Mouse (Mus musculus): ENCODE results near the gene Mien1.
A peak's percentile ranks its signal among the peaks of the same experiment; 100 is the strongest.

Mien1 gene

DNA sequence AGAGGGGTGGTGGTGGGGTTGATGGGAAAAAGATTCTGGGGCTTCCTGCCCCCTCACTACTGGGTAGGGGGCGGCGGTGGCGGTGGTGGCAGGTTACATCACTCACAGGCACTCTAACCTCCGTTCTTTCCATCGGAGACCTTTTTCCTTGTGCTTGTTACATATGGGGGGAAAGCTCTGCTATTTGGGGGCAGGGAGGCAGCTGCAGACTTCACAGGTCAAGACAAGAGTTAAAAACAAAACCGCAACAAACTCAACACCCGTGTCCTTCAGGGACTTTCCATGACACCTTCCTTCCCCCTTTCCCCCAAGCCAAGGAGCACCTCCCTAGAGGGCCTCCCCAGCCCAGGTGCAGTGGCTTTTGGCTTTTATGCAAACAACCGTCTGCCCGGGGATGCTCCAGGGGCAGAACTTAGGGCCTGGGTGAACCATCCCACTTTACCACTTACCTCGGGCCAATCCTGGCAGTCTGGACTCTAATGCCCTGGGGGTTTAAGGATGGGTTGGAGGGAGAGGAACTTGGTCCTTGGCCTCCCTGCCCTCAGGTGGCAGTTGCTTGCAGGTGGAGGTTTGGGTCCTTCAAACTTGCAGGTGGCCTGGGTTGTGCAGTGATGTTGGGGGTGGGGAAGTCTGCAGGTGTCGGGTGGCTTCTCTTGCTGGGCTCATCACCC lies 20.4 kb upstream of the Mien1 start:
- DNase-seq: no peak

DNA sequence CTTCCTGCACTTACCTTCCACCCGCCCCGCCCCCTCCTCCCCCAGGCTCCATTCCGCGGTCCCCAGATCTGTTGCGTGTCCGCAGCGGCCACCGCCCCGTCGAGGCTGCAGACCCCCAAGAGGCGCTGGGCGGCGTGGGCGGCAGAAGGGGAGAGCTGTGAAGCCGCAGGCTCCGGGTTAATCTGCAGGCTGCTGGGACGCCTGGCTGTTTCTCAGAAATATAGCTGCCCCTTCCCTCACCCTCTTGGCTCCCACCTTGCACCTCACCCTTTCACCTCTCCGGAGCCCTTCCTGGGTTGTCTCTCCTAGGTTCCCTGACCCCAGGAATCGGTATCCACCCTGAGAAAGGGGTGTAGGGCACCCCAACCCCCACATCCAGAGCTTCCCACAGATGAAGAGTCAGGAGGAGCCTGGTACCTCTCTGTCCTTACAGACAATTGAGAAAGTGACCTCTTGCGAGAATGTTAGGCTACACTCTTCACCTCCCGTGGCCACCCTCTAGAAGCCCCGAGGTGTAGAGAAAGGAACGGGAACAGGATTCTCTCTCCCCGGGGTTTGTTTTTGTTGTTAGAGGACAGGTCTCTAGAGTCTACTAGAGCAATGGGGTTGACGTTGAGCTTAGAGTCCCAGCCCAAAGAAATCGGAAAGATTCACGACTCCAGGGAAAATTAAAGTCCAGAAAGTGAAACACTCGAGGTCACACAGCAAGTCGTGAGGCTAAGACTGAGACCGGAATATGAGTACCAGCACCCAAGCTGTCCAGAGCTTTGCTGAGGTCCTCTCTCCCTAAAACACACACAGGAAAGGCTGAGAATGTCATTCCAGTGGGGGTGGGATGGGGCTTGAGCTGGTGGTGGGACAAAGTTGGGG lies 19.6 kb upstream of the Mien1 start:
- no peak for DNase-seq

DNA sequence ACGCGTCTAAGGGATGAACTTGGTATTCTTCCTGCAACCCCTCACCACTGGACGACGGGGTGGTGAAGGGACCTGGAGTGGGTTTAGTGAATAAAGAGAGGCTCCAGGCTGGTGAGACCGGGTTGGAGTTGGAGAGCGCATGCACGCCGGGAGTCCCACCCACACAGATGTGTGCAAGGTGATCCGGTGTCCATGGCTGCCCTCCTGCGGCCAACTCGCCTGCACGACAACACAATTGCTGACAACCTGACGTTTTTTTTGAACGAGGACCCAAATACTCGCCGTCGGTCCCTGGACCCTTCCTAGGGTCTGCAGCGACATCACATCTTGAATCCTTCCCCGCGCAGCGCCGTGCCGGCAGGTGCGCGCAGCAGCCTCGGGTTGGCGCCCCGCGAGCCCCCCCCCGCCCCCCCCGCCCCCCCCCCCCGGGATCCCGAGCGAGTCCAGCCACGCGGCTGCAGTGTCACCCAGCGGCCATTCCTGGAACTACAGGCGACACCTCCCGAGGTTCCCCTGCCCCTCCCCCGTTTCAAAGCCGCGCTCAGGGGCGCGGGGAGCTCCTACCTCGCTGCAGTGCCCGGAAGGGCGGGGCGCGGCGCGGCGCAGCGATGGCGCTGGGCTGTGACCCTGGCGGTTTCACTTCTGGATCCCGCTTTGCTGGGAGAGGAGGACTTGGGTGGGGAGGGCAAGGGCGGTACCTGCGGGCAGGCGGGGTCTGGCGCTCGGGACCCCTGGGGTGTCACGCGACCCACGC lies 18.8 kb upstream of the Mien1 start:
- DNase-seq: peak; percentile 92

DNA sequence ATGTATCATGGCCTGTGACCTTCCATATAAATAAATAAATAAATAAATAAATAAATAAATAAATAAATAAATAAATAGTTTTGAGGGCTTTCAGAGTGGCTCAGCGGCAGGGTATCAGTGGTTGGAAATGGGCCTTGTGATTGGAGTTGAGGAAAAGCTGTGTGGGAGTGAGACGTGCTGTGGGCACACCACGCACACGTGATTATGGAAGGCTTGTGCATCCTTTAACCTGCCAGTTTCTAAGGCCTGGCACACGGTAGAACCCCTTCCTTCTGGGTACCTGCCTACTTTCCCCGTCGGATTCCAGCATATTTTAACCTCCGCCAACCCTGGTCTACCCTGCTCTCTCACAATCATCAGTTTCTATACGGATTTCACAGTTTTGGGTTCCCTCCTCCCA lies 18.2 kb upstream of the Mien1 start:
- DNase-seq: no peak

DNA sequence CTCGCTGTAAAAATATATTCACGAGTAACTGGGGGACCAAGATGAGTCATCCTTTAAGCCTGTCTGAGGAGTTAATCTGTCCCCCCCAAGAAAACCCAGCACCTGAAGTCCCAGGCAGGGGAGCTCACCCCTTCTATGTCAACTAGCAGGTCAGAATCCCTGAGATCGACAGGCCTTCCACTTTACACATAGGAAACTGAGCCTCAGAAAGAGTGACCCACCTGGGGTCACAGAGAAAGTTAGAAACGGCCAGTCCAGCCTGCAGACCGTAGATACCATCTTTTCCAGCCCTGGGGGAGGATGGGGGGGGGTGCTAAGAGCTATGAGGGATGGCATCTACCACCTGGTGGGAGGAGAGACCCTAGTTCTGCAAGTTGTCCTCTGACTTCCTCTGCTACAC lies 17.8 kb upstream of the Mien1 start:
- DNase-seq: no peak

DNA sequence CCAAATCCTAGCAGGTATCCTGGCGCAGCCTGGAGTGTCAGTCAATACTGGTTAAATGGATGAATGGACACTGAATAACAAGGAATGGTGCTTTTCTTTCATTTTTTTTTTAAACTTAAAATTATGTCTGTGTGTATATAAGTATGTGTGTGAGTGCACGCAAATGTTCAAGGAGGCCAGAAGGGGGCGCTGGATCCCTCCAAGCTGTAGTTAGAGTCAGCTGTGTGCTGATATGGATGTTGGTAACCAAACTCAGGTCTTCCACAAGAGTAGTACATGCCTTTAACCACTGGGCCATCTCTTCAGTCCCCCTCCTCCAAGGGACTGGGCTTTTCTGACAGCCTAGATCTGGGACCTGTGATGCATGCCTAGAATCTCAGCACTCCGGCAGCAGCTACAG lies 16.7 kb upstream of the Mien1 start:
- DNase-seq: no peak

DNA sequence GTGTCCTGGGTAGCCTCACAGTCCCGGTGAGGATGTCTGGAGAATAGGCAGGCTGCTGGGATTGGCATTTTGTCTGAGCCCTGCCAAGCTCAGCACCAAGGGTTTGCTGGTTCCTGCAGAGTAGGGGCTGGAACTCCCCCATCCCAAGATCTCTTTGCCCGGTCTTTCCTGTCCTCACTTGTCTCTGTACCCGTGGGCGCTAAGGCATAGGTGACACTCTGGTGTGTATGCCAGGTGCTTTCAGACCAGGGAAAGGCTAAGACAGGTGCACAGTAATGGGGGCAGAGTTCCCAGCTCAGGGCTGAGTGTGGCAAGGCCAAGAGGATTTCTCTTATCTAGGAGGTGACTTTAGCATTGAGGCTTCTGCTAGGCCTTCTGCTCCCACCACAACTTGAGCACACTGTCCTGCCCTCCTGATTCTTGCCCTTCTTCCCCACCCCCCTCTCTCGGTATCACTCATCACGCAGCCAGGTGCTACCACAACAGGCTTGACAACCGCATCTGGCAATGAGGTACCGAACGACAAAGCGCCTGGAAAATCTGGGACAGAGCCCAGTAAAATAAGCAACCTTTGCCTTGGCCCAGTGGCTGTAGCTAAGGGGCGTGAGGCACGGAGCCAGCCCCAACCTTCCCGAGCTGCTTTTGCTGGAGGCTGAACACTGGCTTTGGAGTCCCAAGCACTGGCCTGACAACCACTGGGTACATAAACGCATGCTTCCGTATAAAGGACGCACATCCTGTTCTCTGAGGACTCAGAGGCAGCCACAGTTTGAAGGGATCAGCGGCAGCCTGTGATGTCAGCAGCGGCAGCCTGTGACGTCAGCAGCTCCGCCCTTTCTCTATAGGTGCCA lies 11.4 kb upstream of the Mien1 start:
- peak; percentile 37 for DNase-seq

DNA sequence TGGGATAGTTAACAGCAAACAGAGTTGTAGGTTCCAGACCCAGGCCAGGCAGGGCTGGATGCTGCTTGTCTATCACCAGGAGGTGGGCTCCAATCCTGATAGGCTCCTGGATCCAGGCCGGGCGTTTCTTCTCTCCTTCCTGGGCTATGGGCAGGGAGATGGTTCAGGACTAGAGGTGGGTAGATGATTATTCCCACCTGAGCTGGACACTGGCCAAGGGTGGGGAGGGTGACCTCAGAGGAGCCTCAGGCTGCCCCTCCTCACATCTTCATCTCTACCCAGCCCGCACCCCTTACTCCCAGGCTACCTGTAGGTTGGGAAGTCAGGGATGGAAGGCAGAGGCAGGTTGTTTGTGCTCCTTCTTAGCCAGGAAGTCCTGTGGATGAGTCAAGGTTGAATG lies 10.6 kb upstream of the Mien1 start:
- no peak for DNase-seq

DNA sequence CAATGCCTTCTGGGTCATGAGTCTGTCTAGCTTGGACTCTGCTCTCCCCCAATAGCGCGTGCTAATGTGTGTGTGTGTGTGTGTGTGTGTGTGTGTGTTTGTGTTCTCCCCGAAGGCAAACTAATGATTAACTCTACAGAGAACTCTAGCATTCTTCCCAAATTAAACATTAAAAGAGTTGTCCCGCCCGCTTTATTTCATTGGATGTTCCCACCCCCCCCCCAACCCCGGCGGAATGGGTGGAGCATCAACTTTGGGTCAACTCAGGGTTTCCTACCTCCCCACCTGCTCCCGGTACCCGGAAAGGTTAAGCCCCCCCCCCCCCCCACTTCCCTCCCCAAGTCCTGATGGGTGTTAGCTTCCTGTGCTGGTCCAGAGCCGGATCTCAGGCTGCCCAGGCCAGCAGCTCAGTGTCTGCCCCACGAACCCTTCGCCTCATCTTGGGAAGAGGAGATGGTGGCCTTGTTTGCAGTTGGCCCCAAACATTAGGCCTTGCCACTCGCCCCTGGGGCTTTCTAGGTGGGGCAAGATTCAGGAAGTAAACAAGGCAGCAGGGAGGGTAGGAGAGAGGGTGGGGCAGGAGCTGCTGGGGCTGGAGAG lies 9.5 kb upstream of the Mien1 start:
- DNase-seq: peak; percentile 63

DNA sequence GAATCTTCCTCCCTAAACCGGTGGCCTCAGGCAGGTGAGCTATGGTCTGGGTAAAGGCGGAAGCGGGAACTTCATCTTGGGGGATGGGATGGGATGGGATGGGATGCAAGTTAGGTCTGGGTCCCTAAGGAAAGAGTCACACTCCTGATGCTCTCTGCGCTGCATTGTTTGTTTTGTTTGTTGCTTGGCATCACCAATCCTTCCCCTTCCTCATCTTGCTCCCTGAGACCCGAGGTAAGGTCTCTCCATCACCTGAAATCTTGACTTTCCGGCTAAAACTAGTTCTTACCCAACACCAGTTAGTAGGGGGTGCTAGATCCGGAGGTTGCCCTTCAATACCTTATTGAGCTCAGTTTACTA lies 8.7 kb upstream of the Mien1 start:
- DNase-seq: no peak

DNA sequence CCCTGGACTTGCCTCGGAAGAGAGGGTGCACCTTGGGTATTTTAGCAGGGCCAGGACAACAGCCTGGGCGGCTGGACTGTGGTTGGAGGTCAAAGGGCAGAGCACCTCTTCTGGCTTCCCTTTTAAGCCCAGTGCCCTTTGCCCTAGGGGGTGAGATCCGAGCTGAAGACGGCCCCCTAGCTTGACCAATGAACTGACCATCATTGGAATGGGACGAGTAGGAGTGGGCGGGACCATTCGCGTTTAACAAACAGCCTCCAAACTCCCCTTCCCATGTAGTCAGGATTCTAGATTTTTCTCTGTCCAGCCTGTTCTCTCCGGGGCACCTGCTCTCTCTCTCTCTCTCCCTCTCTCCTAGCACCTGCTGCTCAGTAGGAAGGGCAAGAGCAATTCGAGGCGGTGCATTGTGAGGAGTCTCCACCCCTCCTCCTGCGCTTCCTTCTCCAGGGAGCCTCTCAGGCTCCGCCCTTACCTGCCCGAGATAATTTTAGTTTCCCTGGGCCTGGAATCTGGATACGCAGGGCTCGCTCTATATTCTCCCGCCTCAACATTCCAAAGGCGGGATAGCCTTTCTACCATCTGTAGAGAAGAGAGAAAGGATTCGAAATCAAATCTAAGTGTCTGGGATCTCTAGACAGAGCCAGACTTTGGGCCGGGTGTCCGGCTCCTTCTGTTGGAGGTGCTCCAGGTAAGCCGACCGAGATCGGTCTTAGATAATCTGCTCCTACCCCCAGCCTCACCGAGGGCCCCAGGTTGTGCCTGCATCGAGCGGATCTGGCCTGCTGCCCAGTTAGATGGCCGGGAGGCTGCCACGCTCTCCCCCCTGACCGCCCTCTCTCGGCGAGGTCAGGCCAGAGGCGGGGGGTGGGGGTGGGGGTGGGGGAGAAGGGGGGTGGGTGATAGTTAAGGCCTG lies 8.0 kb upstream of the Mien1 start:
- DNase-seq: peak; percentile 87

DNA sequence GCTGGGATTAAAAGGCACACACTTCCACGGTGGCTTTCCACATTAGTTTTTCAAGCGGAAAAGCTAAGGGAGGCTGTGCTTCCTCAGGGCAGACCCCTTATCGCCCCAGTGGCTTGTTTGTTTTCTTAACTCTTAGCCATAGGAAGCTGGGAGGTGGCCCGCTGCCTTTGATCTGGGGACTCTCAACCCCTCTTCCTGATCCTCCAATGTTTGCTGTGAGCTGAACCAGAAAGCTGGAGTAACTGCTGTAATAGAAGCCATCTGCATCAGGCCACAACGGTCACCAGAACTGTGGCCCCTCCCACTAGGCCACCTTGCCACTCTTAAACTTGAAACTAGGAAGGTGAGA lies 7.4 kb upstream of the Mien1 start, which contains the start of gene Grb7:
TSS of gene Grb7 (plus strand) at position 182 of the 349 bp plus-strand sequence.
- no peak for DNase-seq

DNA sequence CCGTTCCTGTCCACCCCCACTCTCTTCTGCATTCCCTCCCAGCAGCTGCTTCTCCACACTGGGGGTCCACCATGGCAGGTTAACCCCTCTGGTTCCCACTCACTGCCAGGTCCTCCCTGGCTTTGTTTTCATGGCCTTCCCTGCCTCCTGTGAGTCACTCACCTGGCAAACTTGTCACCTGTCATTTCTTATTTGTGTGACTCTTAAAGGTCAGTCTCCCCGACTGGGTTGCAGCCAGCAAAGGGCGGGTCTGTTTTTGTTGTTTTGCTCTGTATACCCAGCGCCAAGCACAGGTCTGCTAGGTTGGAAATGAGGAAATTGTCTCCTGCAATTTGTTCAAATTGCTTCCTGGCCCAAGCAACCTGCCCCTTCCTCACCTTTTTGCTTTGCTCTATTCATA lies 6.9 kb upstream of the Mien1 start:
- DNase-seq: peak; percentile 57

DNA sequence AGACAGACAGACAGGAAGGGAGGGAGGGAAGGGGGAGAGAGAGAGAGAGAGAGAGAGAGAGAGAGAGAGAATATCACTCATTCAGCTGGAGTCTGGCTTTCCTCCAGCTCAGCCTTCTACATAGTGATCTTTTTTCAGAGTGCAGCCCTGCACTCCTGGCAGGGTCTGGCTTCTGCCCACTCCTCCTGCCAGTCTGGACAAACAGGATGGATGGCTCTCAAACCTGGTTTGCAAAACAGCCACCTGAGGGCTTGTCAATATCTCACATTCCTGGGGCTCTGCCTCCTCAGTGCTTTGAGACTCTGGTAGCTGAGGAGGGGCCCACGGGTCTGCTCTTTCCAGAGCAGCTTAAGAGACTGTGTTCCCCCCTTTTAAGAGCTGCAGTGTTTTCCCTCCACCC lies 6.4 kb upstream of the Mien1 start:
- peak; percentile 50 for DNase-seq

DNA sequence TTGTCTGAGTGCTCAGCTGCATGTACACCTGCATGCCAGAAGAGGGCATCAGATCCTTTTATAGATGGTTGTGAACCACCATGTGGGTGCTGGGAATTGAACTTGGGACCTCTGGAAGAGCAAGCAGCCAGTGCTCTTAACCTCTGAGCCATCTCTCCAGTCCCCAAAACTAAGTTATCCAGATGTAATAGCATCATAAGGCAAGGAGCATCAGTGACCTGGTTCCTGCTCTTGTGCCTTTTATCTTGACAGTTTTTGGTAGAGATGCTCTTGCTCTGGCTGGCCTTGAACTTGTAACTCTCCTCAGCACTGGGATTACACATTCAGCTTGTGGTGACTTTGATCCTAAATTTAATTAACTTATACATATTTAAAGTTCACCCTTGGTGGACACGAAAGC lies 4.9 kb upstream of the Mien1 start:
- no peak for DNase-seq

DNA sequence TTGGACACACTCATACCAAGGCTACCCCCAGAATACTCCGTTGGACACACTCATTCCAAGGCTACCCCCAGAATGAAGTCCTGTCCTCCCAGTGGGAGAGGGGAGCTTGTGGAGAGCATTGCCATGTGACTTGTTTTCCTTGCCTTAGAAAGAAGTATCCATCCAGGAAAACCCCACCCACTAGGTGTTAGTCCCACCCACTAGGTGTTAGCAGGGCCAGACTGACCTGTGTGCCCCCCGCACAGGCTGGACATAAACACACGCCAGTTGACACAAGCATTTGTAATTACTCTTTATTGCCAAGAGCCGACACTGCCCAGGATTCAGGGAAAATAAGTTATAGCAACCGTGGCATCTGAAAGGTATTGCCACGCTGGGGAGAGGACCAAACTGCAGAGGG lies 1.4 kb downstream of the Mien1 start:
- DNase-seq: no peak

DNA sequence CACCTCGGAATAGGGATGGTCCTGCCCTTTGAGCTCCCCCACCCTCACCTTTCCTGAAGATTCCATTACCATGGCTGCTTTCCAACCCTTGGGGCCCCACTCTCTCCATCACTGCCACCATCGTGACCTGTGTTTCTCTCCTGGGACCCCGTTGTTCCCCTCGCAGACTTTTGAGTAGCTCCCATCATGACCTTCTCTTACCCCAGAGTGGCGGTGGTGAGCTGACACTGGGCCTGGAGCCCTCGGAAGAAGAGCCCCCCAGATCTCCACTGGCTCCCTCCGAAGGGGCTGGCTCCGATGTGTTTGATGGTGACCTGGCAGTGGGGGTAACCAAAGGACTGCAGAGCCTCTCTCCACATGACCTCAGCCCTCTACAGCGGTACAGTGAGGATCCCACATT lies 3.1 kb downstream of the Mien1 start:
- no peak for DNase-seq

DNA sequence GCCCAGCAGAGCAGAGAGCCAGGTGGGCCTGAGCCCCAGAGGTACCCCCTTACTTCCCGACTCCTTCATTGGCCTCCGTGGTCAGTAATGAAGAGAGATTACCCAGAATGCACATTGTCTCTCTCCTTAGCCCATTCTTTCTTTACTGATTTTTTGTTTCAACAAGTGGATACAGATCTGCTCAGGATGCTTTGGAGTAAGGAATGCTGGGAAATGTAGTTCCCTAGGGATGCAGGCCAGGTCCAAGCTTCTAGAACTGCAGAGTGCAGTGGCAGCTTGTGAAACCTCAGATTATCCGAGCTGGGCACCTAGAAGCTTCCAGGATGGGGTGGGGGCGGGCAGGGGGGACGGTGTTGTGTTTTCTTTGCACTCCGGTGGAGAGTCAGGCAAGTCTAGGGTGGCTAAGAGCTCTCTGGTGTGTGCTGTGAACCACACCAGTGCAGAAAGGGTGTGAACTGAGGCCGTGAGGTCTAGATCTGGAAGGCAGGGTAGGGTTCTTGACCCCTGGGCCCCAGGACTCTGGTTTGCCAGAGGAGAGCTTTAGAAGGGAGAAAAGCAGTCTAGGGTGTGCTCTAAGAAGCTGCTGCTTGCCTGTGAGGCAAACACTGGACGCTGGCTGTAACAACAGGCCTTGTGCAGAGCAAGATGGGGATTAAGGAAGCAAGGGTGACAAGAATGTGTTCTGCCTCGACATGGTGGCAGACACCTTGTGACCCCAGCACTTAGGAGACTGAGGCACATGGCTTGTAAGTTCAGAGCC lies 6.9 kb downstream of the Mien1 start:
- DNase-seq: no peak

DNA sequence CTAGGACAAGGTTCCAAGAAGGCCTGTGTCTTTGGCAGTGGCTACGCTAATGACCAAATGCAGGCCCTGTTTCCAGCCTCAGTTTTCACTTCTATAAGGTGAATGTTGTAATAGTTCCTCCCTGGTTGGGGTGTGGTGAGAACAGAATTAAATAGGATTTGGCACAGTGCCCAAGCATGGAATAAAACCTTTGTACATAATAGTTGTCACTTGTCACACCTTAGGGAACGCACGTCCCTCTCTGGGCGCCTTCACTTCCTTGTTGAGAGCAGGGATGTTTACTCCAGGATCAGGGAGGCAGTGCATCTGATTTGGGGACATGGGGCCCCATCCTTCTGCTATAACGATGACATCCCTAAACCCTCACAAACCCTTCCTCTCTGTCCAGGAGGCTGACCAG lies 10.4 kb downstream of the Mien1 start:
- DNase-seq: no peak

DNA sequence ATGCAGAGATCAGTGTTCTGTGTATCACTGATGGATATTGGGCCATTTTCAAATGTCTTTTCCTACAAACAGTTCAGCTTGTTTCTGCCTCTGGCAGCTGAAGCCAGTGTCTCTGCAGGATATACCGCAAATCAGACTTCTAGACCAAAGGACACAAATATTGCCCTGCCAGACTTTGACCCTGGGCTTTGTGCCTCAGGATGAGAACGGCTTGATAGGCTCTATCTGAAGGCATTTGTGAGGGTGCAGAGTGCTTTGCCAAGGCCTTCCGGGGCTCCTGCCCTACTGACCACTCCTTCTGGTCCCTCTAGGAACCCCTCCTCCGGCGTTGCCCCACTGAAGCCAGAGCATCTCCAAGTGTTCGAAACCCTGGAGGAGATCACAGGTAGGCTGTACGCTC lies 12.2 kb downstream of the Mien1 start:
- DNase-seq: no peak
